Mouse (Mus musculus): ENCODE results near the gene Dtl. TPM values are rescaled to one million over a fixed set of nuclear protein-coding genes. Genes with fewer than 3 reads are reported as not detected.
A peak's percentile ranks its signal among the peaks of the same experiment; 100 is the strongest.

Gene Dtl
- 38.0 and 45.3 TPM in 2 replicates for total RNA-seq (2015; ENCODE audit: low replicate concordance)
- total RNA-seq (2017; ENCODE audit: low replicate concordance) = 29.1 and 30.1 TPM in 2 replicates

- ATAC-seq (replicated peaks; ENCODE audit: low FRiP score, poor library complexity, severe bottlenecking) = peak; percentile 91
These were observed at the start of gene Dtl, which contains the start of gene Ints7 for GRCm38 (mm10) chr1:191575458-191576247. Gene Dtl (minus strand): TSS chr1:191575544. Gene Ints7 (plus strand): TSS chr1:191575636.

DNA sequence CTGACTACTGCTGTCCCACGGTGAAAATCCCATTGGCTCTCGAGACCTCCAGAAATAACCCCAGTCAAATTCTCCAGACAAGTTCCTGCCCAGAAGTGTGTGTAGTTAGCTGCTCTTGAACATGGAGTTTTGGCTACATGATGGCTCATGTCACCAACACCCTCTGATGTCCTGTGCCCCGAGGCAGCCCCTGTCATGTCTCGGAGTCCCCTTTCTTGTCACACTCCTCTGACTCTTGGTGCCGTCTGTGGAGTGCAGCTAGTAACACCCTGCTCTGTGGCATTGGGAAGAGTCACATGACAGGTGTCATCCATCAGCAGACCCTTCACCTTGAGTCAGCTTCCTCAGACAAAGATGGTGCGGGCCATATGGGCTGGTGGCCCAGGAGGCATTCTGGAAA lies 49.7 kb upstream of the Dtl start:
- ATAC-seq (replicated peaks; ENCODE audit: low FRiP score, poor library complexity, severe bottlenecking) = no peak

GRCm38 (mm10) chr1:191624492-191624891 lies 49.1 kb upstream of the Dtl start:
- no peak for ATAC-seq (replicated peaks; ENCODE audit: low FRiP score, poor library complexity, severe bottlenecking)

GRCm38 (mm10) chr1:191622801-191623200 lies 47.5 kb upstream of the Dtl start:
- no peak; the same call in 1 of the 2 replicates for ATAC-seq (replicated peaks; ENCODE audit: low FRiP score, poor library complexity, severe bottlenecking)

DNA sequence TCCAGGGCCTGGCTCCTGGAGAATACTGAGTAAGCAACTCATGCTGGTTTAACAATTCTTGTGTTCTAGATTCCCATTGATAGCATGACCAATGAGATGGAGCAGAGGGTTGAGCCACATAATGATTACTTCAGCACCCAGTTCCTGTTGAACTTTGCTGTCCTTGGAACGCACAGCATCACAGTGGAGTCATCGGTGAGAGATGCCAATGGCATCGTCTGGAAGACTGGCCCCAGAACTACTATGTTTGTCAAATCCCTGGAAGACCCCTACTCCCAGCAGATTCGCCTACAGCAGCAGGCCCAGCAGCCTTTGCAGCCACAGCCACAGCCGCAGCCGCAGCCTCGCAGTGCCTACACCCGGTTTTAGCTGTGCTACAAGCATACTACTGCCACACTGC lies 45.8 kb upstream of the Dtl start:
- no peak for ATAC-seq (replicated peaks; ENCODE audit: low FRiP score, poor library complexity, severe bottlenecking)

DNA sequence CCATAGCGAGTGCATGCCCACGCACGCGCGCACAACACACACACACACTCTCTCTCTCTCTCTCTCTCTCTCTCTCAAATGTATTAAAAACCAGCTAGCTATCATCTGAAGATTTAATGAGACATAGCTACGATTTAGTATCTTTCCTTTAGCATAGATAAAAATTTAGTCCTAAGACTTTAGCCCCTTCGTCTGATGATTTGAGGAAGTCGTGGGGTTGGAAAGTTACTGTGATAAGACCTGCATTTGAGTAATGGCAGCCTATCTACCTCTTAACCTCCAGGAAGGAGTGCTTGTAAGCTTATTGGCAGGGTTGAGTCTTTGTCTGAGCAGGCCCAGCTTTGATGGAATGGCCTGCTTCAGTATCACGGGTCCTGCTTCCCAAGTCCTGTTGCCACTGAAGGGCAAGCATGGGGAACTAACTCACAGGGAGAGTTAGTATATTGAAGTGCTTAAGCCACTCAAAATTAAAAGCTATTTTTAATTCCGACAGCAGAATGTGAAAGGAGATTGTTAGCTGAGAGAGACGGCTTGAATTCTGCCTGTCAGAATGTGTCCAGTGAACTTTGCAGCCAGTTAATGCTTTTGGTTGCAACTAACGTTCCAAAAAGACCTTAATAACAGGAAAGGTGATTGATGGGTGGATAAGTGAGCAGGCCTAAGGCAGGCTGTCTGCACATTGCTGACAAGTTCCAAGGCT lies 42.9 kb upstream of the Dtl start:
- no peak for ATAC-seq (replicated peaks; ENCODE audit: low FRiP score, poor library complexity, severe bottlenecking)

DNA sequence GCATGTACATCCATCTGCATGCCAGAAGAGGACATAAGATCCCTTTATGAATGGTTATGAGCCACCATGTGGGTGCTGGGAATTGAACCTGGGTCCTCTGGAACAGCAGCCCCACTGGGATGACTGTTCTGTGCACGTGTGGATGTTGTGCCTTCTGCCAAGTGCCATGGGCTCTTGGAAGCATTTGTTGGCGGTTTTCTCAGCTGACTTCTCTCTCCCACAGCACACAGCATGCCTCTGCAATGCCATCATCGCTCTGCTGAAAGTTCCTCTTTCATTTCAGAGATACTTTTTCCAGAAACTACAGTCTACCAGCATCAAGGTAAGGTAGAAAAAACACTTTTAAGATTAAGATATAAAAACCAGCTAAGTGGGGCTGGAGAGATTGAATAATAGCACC lies 42.2 kb upstream of the Dtl start:
- ATAC-seq (replicated peaks; ENCODE audit: low FRiP score, poor library complexity, severe bottlenecking) = no peak

DNA sequence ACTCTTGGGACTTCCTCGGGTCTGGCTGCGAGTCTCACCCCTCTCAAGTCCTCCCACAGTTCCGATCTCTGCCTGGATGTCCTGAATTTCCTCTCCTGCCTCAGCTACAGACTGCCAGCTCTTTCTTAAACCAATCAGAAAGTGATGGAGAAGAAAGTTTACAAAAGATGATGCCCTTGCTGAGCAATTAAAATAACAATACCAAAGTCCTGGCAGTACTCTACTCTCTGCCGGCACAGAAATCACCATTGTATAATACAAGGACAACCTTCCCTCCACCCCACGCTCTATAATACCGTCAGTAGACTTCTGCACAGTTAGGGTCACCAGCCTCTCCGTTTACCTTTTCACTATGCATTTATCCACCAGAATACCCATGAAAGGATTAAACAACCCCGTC lies 40.9 kb upstream of the Dtl start:
- no peak for ATAC-seq (replicated peaks; ENCODE audit: low FRiP score, poor library complexity, severe bottlenecking)

- no peak for ATAC-seq (replicated peaks; ENCODE audit: low FRiP score, poor library complexity, severe bottlenecking)
These were observed 37.5 kb upstream of the Dtl start for GRCm38 (mm10) chr1:191612877-191613276.

DNA sequence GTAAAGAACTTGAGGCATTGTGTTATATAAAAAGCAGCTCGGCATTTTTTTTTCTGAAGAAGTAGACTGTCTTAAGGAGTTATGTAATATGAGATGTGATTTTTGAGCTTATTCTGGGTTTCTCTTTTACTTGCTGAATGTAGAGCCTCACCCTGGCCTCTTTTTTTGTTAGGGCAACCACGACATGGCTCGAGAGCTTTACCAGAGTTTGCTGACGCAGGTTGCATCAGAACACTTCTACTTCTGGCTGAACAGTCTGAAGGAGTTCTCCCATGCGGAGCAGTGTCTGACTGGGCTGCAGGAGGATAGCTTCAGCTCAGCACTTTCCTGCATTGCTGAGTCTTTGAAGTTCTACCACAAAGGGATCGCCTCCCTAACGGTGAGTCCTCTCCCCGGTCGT lies 36.3 kb upstream of the Dtl start:
- ATAC-seq (replicated peaks; ENCODE audit: low FRiP score, poor library complexity, severe bottlenecking) = no peak

GRCm38 (mm10) chr1:191610357-191610756 lies 35.0 kb upstream of the Dtl start:
- ATAC-seq (replicated peaks; ENCODE audit: low FRiP score, poor library complexity, severe bottlenecking) = no peak

DNA sequence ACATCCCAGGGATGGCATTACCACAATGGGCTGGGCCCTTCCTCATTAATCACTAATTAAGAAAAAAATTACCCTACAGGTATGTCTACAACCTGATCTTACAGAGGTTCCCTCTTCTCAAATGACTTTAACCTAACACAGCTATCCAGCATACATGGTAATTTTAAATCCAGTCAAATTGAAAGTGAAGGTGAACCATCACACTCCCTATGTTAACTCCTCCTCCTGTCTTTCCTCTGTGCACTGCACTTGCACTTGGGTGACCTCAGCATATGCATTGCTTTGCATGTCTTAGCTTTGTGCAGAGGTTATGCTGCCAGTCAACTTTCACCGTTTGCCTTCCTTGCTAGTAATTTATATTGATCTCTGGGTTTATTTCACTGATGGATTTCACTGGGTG lies 34.2 kb upstream of the Dtl start:
- no peak for ATAC-seq (replicated peaks; ENCODE audit: low FRiP score, poor library complexity, severe bottlenecking)

GRCm38 (mm10) chr1:191609051-191609450 lies 33.7 kb upstream of the Dtl start:
- no peak for ATAC-seq (replicated peaks; ENCODE audit: low FRiP score, poor library complexity, severe bottlenecking)

DNA sequence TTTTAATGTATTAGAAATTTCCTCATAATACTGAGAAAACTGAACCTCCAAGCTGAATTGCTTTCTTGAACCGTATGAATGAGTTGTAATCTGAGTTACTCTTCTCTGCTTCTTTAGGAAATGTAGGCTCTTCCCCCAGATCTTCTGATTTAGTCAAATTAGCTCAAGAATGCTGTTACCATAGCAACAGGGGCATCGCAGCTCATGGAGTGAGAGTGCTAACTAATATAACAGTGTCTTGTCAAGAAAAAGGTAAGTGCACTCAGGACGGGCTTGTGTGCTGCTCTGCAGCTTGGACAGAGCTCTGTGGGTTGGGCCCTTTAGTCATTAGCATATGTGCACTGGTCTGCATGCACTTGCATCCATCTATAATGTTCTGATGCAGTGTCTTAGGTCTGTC lies 29.3 kb upstream of the Dtl start:
- ATAC-seq (replicated peaks; ENCODE audit: low FRiP score, poor library complexity, severe bottlenecking) = no peak

DNA sequence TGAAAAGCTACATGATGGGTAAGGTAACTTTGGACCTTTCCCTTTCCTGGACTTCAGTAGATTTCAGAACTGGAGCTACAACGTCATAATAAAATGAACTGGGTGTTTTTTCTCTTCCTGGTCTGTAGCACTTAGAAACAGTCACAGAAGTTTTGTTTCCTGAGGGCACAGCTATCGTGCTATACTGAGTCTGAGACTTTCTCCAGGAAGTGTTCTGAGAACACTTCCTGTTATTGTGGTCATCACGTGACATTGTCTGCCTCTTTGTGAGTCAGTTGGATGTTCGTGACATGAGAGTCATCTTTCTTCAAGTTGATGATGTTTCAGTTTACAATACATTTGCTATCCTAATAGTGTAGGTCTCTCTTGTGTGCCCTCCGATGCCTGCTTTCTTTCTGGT lies 23.9 kb upstream of the Dtl start:
- ATAC-seq (replicated peaks; ENCODE audit: low FRiP score, poor library complexity, severe bottlenecking) = no peak

DNA sequence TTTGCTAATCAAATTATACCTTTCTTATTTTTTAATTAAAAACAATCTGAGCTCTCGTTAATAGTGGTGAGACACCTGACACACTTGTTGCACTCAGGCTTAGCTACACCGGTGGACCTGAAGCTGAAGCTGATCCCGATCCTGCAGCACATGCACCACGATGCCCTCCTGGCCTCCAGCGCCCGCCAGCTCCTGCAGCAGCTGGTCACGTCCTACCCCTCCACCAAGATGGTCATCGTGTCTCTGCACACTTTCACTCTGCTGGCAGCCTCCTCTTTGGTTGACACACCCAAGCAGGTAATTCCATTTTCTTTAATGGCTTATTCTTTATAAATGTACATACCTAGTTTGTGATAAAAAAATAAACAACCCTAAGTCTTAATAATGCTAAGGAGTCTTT lies 20.7 kb upstream of the Dtl start:
- no peak for ATAC-seq (replicated peaks; ENCODE audit: low FRiP score, poor library complexity, severe bottlenecking)

- no peak for ATAC-seq (replicated peaks; ENCODE audit: low FRiP score, poor library complexity, severe bottlenecking)
These were observed 16.8 kb upstream of the Dtl start for GRCm38 (mm10) chr1:191592016-191592720.

DNA sequence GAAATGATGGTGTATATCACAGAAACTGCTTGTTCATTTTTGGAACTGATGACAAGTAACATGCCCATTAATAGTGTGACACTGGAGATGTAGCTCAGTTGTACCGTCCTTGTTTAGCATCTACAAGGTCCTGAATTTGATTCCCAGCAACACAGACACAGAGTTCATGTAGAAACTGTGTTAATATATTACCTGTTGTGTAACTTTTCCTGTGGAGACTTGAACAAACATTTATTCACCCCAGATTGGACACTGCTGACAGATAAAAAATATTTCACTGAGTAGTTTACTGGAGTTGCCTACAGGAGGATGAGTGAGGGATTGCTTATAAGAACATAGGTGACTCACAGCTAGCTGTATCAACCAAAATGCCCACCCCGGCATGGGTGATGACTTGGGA lies 13.4 kb upstream of the Dtl start:
- ATAC-seq (replicated peaks; ENCODE audit: low FRiP score, poor library complexity, severe bottlenecking) = no peak

DNA sequence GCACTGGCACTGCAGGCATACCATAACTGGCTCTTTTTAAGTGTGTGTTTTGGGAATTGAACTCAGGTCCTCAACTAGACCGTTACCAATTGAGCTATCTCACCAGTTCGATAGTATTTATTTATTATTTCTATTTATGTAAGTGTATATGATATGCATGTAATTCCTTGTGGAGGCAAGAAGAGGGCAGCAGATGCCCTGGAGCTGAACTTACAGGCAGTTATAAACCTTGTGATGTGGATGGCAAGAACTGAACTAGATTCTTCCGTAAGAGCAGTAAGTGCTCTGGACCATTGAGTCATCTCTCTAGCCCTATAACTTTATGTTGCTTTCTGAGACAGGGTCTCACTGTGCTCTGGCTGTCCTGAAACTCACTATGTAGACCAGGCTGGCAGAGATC lies 11.7 kb upstream of the Dtl start:
- ATAC-seq (replicated peaks; ENCODE audit: low FRiP score, poor library complexity, severe bottlenecking) = no peak

GRCm38 (mm10) chr1:191585704-191586103 lies 10.4 kb upstream of the Dtl start:
- no peak for ATAC-seq (replicated peaks; ENCODE audit: low FRiP score, poor library complexity, severe bottlenecking)

GRCm38 (mm10) chr1:191584483-191584882 lies 9.1 kb upstream of the Dtl start:
- ATAC-seq (replicated peaks; ENCODE audit: low FRiP score, poor library complexity, severe bottlenecking) = no peak
